Mouse (Mus musculus) heart, adult 8-10 months (tissue): ENCODE results near the gene Gm47969. TPM values are rescaled to one million over a fixed set of nuclear protein-coding genes. Genes with fewer than 3 reads are reported as not detected.

Experiments used
- DNase-seq: peaks from one replicate; pipeline ENCODE4 v3.0.0; 2022; ENCODE audit warnings: low spot score
- total RNA-seq, 4 experiments: library from RNA; stranded (reverse); gene quantifications; 2 replicates each; pipeline ENCODE4 v1.2.4; 2022

Gene Gm47969
- total RNA-seq, 4 experiments from 2014 or later, result not detected

DNA sequence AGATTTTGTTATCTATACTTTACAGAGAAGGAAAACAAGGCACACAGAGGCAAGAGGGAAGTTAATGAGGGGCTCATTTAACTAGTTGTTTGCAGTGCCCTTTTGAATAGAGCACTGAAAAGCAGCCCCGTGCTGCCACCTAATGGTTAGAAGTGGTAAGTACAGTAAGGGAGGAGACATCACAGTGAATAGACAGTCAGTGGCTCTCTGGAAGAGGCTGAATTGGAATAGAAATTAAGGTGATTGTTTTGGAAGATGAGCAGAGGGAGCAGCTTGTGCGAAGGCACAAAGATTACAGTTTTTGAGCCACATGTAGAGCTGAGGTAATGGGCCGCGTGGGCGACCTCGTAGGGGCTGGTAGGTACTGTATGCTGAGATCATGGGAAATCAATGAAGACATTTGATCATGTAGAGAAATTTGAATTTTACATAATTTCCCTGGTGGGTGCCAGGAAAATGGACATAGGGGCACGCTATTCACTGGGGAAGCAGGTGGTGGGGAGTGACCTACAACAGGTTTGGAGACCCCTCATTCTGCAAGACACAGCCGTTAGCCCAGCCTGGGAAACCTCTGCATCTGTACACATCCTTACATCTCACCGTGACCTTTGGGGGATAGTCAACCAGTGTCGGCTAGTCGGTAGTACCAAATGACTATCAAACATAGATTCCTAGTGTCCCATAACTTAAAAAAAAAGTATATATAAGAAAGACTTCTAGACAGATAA lies 31.6 kb downstream of the Gm47969 start:
- DNase-seq, result no peak

DNA sequence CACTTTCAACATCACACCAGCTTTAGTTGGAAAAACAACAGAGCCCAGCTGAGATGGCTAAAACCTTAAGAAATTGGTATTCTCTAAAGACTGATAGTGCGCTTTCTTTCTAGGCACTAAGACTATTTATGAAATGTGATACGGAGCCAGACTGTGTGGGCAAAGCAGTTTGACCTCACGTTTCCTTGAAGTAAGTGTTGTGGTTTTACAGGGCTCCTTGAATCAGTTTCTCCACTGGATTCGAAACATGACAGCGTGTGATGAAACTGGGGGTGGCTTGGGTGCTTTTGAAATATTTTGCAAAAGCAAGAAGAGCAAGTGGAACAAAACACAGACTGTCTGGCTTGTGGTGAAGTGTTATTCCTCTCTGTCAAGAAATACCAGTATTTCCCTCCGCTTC lies 32.3 kb downstream of the Gm47969 start:
- DNase-seq, result no peak

DNA sequence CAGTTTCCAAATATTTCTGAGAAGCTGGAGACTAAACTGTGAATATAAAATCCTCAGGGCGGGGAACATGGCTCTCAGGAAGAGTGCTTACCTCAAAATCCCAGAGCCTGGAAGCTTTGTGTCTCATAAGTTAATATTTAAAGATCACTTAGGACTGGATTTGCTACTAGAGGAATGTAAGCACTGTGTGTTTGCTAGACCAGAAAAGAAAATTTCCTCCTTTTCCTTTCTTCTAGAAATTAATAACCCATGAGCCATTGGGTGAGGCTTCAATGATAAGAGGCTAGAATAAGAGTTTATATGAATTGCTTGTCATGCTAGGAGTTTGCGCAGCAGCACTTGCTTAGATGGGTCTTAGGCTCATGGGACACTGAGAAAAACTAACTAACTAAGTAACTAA lies 40.1 kb downstream of the Gm47969 start:
- DNase-seq, result no peak

DNA sequence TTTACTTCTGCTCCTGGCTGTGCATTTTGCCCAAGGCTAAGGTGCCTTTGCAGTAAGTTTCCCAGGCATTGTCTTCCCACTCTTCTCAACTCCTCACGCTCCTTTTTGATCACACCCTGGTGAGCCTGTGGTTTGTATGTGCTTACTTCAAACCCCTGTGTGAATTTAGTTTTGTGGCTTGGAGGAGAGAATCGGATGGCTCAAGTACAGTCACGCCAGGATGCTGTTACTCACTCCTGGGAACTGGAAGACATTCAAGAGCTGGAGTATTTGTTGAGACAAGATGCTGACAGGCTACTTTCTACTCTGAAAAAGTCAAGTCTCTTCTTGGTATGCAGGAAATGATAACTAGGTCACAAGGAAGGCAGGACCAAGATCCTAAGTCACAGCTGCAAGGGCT lies 46.5 kb downstream of the Gm47969 start:
- DNase-seq, result no peak

Other genes starting within 250 kb of the Gm47969 start
- 10 to 100 TPM; 23.8 to 28.7 (median 26.0) TPM for gene Agfg1, start 205.4 kb upstream of the Gm47969 start, total RNA-seq
- not detected for gene A030005L19Rik, start 131.6 kb upstream of the Gm47969 start, total RNA-seq
- not detected for gene A030014E15Rik, start 120.0 kb upstream of the Gm47969 start, total RNA-seq
- not detected for gene Gm6217, start 113.5 kb upstream of the Gm47969 start, total RNA-seq
- gene A030003K21Rik, start 101.5 kb upstream of the Gm47969 start, total RNA-seq, result not detected
- gene Gm7544, start 88.9 kb upstream of the Gm47969 start, total RNA-seq, result not detected
- gene Gm47955, start 84.6 kb upstream of the Gm47969 start, total RNA-seq, result not detected
- gene Gm47959, start 44.4 kb upstream of the Gm47969 start, total RNA-seq, result not detected
- gene Slc19a3, start 6.5 kb upstream of the Gm47969 start, total RNA-seq, result under 1 TPM; 0.12 to 0.63 (median 0.37) TPM
- gene Krtap28-10, start 2.5 kb upstream of the Gm47969 start, total RNA-seq, result not detected
- not detected for gene A030005K14Rik, start 14.4 kb downstream of the Gm47969 start, total RNA-seq
- not detected for gene Krtap28-13, start 16.0 kb downstream of the Gm47969 start, total RNA-seq
- gene Ccl20, start 71.8 kb downstream of the Gm47969 start, total RNA-seq, result not detected
- gene Daw1, start 114.8 kb downstream of the Gm47969 start, total RNA-seq, result not detected